Mouse (Mus musculus) liver, postnatal 0 days (tissue): ENCODE measurements around the gene B3gnt2. TPM values are rescaled to one million over a fixed set of nuclear protein-coding genes. Genes with fewer than 3 reads are reported as not detected.

ENCODE experiments used
- ATAC-seq: fragments of 200-750 bp; cut with Nextera tagmentation; 2 replicates; pipeline ENCODE4 v1.8.0; 2017; ENCODE audit warnings: mild to moderate bottlenecking, moderate library complexity
- DNase-seq: peaks from one replicate; pipeline ENCODE4 v3.0.0-alpha.2; 2016
- H3K27ac ChIP-seq: fragments of 300-500 bp; sonication (generic); 2 replicates; pipeline ENCODE4 v1.5.1; 2014; ENCODE audit warnings: antibody characterized with exemption, moderate library complexity, mild to moderate bottlenecking, low read depth
- H3K27me3 ChIP-seq: fragments of 300-500 bp; sonication (generic); 2 replicates; pipeline ENCODE4 v1.6.1; 2014; ENCODE audit warnings: low read length, control low read depth, mixed read lengths; ENCODE audit not compliant: insufficient read depth
- H3K36me3 ChIP-seq: fragments of 300-500 bp; sonication (generic); replicated peaks from 2 replicates; pipeline ENCODE4 v1.6.1; 2014; ENCODE audit warnings: mild to moderate bottlenecking, control low read depth, low read length, moderate library complexity, mixed read lengths; ENCODE audit not compliant: insufficient read depth
- H3K4me1 ChIP-seq: fragments of 300-500 bp; sonication (generic); 2 replicates; pipeline ENCODE4 v1.6.1; 2014; ENCODE audit warnings: antibody characterized with exemption, mild to moderate bottlenecking, control low read depth; ENCODE audit not compliant: insufficient read depth
- H3K4me2 ChIP-seq: fragments of 300-500 bp; sonication (generic); 2 replicates; pipeline ENCODE4 v1.6.1; 2014; ENCODE audit warnings: low read depth, mild to moderate bottlenecking, low read length, moderate library complexity, mixed read lengths
- H3K4me3 ChIP-seq: fragments of 300-500 bp; sonication (generic); 2 replicates; pipeline ENCODE4 v1.5.1; 2014; ENCODE audit warnings: low read depth, low read length
- H3K9ac ChIP-seq: fragments of 300-500 bp; sonication (generic); replicated peaks from 2 replicates; pipeline ENCODE4 v1.6.1; 2014; ENCODE audit warnings: mild to moderate bottlenecking, moderate library complexity
- H3K9me3 ChIP-seq: fragments of 300-500 bp; sonication (generic); 2 replicates; pipeline ENCODE4 v1.6.1; 2016; ENCODE audit warnings: mild to moderate bottlenecking, control low read depth, low read length, mixed read lengths
- CTCF ChIP-seq: sonication (generic); IDR thresholded peaks from 2 replicates; pipeline ENCODE4 v1.5.1; 2016; ENCODE audit warnings: antibody characterized with exemption, low read depth
- EP300 ChIP-seq: IDR thresholded peaks from 2 replicates; pipeline ENCODE4 v1.6.1; 2016; ENCODE audit warnings: antibody characterized with exemption, low read depth, mild to moderate bottlenecking
- WGBS: fragments of 180-500 bp; shearing (Covaris S2); extraction: QIAGEN DNeasy Blood & Tissue Kit; methylation state at CpG from one replicate; pipeline ENCODE4 v1.1.7; 2014; ENCODE audit not compliant: insufficient replicate concordance; 5-methylcytosine and 5-hydroxymethylcytosine counted together
- polyA plus RNA-seq: library from polyadenylated mRNA; unstranded; fragments of >200 nt; fragmentation: Nextera tagmentation; extraction: Ambion mirVana; gene quantifications from 2 replicates; pipeline ENCODE4 v1.2.1, GENCODE M21; 2015

B3gnt2 gene
- polyA plus RNA-seq, 1 experiment from 2014 or later: 10.0 TPM

DNA sequence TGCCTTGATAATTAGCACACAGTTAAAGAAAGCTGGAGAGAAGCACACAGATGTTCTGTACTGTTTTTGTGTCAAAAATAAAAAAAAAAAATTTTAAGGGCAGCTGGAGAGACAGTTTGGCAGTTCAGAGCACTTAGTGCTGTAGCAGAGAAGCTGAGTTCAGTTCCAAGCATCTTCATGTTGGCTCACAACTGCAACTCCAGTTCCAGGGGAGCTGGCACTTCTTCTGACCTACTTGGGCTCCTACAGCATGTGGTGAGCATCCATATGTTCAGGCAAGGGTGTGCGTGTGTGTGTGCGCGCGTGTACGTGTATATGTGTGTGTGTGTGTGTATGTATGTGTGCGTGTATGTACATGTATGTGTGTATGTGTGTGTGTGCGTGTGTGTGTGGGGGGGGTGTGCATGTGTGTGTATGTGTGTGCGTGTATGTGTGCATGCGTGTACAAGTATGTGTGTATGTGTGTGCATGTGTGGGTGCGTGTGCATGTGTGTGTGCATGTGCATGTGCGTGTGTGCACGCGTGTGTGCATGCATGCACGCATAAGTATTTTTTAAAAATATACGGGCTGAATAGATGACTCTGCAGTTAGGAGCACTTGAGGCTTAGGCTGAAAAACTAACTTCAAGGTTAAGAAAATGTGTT lies 31.7 kb downstream of the B3gnt2 start:
- no peak for TF ChIP-seq CTCF
- no peak for TF ChIP-seq EP300
- H3K9ac ChIP-seq: no peak overlapping the region
- no peak overlapping the region for H3K27ac ChIP-seq
- peaks cover 4% of the 10 kb centered on the region; the same call in 1 of the 2 replicates for H3K4me1 ChIP-seq
- DNase-seq (no peak), ATAC-seq (no peak)
- peaks cover 18% of the 10 kb centered on the region for H3K36me3 ChIP-seq
- 88% methylated on average over 15 of the region's 15 CpGs for WGBS
- H3K4me2 ChIP-seq: no peak overlapping the region
- no peak overlapping the region for H3K4me3 ChIP-seq
- H3K27me3 ChIP-seq: no peaks in the 10 kb centered on the region
- H3K9me3 ChIP-seq: no peaks in the 10 kb centered on the region

DNA sequence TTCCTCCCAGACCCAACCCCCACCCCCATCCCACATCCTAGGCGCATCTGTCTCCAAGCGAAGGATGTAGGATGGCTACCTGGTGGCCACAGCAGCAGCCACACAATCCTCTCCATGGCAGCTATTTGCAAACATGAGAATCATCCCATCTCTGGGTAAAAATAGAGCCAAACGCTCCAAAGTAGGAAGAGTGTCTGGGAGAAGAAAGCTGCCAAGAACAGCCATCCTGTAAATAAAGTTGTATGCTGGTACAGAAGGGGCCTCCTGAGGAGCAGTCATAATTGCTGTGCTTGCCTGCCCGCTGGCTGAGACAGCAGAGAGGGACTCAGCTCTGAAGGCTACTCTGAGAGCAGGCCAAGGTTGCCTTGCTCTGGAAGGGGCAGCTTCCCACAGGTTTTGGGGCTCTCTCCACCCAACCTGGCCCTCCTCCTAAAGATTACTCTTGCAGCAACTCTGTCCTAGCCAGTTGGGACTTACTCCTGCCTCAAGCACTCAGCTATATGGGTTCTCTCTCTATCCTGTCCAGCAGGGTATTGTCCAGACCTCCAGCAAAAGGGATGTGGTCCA lies 33.2 kb downstream of the B3gnt2 start:
- H3K4me1 ChIP-seq: peaks cover 4% of the 10 kb centered on the region; the same call in 1 of the 2 replicates
- no peaks in the 10 kb centered on the region for H3K27me3 ChIP-seq
- TF ChIP-seq EP300: no peak
- no peak for TF ChIP-seq CTCF
- no peak overlapping the region for H3K9ac ChIP-seq
- no peak overlapping the region for H3K4me2 ChIP-seq
- no peaks in the 10 kb centered on the region for H3K9me3 ChIP-seq
- no peak overlapping the region for H3K27ac ChIP-seq
- peaks cover 10% of the 10 kb centered on the region; the same call in 1 of the 2 replicates for H3K36me3 ChIP-seq
- WGBS: 89% methylated on average over 4 of the region's 4 CpGs
- no peak overlapping the region for H3K4me3 ChIP-seq
- no peak for ATAC-seq
- no peak for DNase-seq

DNA sequence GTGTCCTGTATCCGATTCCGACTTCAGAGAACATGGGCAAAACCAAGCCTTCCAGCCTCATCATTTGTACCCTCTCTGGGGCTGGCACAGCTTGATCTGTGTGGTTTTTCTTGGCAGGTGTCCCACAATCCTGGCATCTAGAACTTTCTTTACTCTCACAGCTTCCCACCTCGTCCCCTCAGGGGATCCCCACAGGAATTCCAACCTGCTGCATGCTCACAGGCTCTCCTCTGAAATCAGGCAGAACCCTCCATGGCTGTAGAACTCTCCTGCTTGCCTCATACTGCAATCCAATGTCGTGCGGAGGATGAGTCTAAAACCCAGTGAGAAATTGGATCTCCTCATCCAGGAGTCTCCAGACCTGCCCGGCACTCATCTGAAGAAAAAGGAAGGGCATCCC lies 34.1 kb downstream of the B3gnt2 start:
- Histone ChIP-seq H3K9me3 (no peaks in the 10 kb centered on the region), H3K27me3 (no peaks in the 10 kb centered on the region), H3K27ac (no peak overlapping the region), H3K36me3 (0 out of 2 replicates have a peak, but pooled peaks cover 7% of the 10 kb centered on the region), H3K4me2 (no peak overlapping the region), H3K4me3 (no peak overlapping the region), H3K9ac (no peak overlapping the region), H3K4me1 (peaks cover 4% of the 10 kb centered on the region; the same call in 1 of the 2 replicates)
- ATAC-seq: no peak
- TF ChIP-seq CTCF: no peak
- TF ChIP-seq EP300: no peak
- no peak for DNase-seq
- WGBS: 83% methylated on average over 6 of the region's 6 CpGs

DNA sequence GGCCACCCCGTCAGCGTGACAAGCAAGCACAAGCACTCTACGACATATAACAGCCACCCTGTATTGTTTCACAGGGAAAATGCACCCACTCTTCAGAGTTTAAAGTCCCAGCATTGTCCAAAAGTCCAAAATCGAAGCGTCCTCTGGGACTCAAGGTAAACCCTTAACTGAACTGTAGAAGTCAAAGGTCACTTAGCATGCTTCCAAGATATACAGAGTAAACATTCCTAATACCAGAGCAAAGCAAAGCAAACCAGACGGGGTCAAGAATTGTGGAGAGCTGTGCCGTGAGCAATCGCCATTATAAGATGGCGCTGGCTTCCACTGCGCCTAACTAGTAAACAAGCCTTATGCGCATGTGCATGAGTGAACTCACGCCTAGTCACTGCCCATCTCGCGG lies 34.7 kb downstream of the B3gnt2 start:
- WGBS: 87% methylated on average over 14 of the region's 14 CpGs
- Histone ChIP-seq H3K9ac (no peak overlapping the region), H3K36me3 (0 out of 2 replicates have a peak, but pooled peaks cover 7% of the 10 kb centered on the region), H3K9me3 (no peaks in the 10 kb centered on the region), H3K27me3 (no peaks in the 10 kb centered on the region), H3K4me1 (peaks cover 4% of the 10 kb centered on the region; the same call in 1 of the 2 replicates), H3K4me2 (no peak overlapping the region), H3K27ac (no peak overlapping the region), H3K4me3 (no peak overlapping the region)
- no peak for ATAC-seq
- no peak for DNase-seq
- TF ChIP-seq CTCF: no peak
- TF ChIP-seq EP300: no peak

DNA sequence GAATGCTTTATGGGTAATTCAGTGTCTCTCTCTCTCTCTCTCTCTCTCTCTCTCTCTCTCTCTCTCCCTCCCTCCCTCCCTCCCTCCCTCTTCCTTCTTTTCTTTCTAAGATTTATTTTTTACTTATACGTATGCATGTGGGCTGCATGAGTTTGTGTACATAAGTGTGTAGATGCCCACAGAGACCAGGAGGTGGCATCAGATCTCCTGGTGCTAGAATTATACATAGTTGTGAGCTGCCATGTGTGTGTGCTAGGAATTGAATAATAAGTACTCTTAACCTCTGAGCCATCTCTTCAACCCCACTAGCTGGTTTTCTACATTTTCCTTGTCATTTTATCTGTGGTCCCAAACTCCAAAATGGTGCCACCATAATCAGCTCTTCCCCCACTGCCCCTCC lies 35.2 kb downstream of the B3gnt2 start:
- 92% methylated on average over 1 of the region's 1 CpGs for WGBS
- peaks cover 4% of the 10 kb centered on the region; the same call in 1 of the 2 replicates for H3K4me1 ChIP-seq
- H3K36me3 ChIP-seq: 0 out of 2 replicates have a peak, but pooled peaks cover 7% of the 10 kb centered on the region
- no peak for TF ChIP-seq EP300
- peak; percentile 36 for TF ChIP-seq CTCF
- H3K9ac ChIP-seq: no peak overlapping the region
- DNase-seq (no peak), ATAC-seq (no peak)
- no peaks in the 10 kb centered on the region for H3K27me3 ChIP-seq
- no peak overlapping the region for H3K27ac ChIP-seq
- no peaks in the 10 kb centered on the region for H3K9me3 ChIP-seq
- no peak overlapping the region for H3K4me2 ChIP-seq
- H3K4me3 ChIP-seq: no peak overlapping the region

DNA sequence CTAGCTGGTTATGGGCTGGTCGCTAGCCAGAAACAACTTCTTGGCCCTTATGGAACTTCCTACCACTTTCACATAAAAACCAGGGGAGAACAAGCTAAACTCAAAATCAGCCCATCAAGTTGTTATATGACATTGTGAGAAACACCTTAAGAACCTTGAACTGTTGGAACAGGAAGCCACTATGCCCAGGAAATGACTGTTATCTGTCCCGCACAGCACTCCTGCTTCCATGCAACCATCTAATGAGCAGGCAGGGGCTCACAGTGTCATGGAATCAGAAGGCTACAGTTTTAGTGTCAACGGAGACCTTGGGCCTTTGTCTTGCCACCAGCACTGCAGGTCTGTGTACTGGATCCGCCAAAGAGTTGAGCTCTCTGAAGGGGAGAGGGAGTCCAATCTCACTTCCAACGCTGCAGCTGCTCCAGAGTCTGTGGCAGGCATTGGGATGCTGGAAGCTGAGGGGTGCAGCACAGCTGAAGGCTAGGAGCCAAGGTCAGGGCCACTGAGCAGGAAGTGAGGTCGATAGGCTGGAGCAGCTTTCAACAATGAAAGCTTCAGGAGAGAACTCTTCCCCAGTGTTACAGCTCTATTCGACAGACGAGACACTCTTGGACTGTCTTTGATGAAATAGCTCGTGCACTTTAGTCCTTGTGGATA lies 36.6 kb downstream of the B3gnt2 start:
- Histone ChIP-seq H3K36me3 (no peaks in the 10 kb centered on the region), H3K27ac (no peak overlapping the region), H3K9me3 (no peaks in the 10 kb centered on the region), H3K27me3 (no peaks in the 10 kb centered on the region), H3K4me3 (no peak overlapping the region), H3K4me2 (no peak overlapping the region), H3K4me1 (peaks cover 4% of the 10 kb centered on the region; the same call in 1 of the 2 replicates), H3K9ac (no peak overlapping the region)
- DNase-seq: no peak
- ATAC-seq: no peak
- WGBS: 42% methylated on average over 9 of the region's 9 CpGs
- TF ChIP-seq EP300 (no peak), CTCF (no peak)
